Mouse (Mus musculus) hindbrain, embryonic 11.5 days (tissue): Measurements from ENCODE around the gene Clmn. TPM values are rescaled to one million over a fixed set of nuclear protein-coding genes. Genes with fewer than 3 reads are reported as not detected.
A peak's percentile ranks its signal among the peaks of the same experiment; 100 is the strongest.

ENCODE experiments used
- ATAC-seq: fragments of 200-750 bp; cut with Nextera tagmentation; 2 replicates; pipeline ENCODE4 v1.8.0; 2017; ENCODE audit warnings: mild to moderate bottlenecking, moderate TSS enrichment, moderate library complexity; ENCODE audit not compliant: low FRiP score
- DNase-seq: peaks from one replicate; pipeline ENCODE4 v3.0.0-alpha.2; 2015; ENCODE audit warnings: low spot score
- H3K27ac ChIP-seq: fragments of 300-500 bp; sonication (generic); 2 replicates; pipeline ENCODE4 v1.5.1; 2014; ENCODE audit warnings: mild to moderate bottlenecking, low read depth, low read length
- H3K27me3 ChIP-seq: fragments of 300-500 bp; sonication (generic); 2 replicates; pipeline ENCODE4 v1.6.1; 2014; ENCODE audit warnings: mild to moderate bottlenecking, low read length, moderate library complexity, mixed read lengths; ENCODE audit not compliant: control insufficient read depth, insufficient read depth
- H3K36me3 ChIP-seq: fragments of 300-500 bp; sonication (generic); 2 replicates; pipeline ENCODE4 v1.6.1; 2014; ENCODE audit warnings: mild to moderate bottlenecking, low read length, moderate library complexity, mixed read lengths; ENCODE audit not compliant: control insufficient read depth, insufficient read depth
- H3K4me1 ChIP-seq: fragments of 300-500 bp; sonication (generic); replicated peaks from 2 replicates; pipeline ENCODE4 v1.6.1; 2014; ENCODE audit warnings: low read length, mixed read lengths; ENCODE audit not compliant: control insufficient read depth, insufficient read depth
- H3K4me2 ChIP-seq: fragments of 300-500 bp; sonication (generic); replicated peaks from 2 replicates; pipeline ENCODE4 v1.6.1; 2014; ENCODE audit warnings: mild to moderate bottlenecking, low read depth, low read length
- H3K4me3 ChIP-seq: fragments of 300-500 bp; sonication (generic); 2 replicates; pipeline ENCODE4 v1.5.1; 2014; ENCODE audit warnings: low read depth, low read length
- H3K9ac ChIP-seq: fragments of 300-500 bp; sonication (generic); 2 replicates; pipeline ENCODE4 v1.6.1; 2014; ENCODE audit warnings: low read depth, low read length
- H3K9me3 ChIP-seq: fragments of 300-500 bp; sonication (generic); 2 replicates; pipeline ENCODE4 v1.6.1; 2016; ENCODE audit warnings: low read length; ENCODE audit not compliant: control insufficient read depth
- WGBS: fragments of 180-500 bp; shearing (Covaris S2); extraction: QIAGEN DNeasy Blood & Tissue Kit; methylation state at CpG from one replicate; pipeline ENCODE4 v1.1.7; 2014; 5-methylcytosine and 5-hydroxymethylcytosine counted together
- polyA plus RNA-seq: library from polyadenylated mRNA; unstranded; fragments of >200 nt; fragmentation: Nextera tagmentation; extraction: Ambion mirVana; gene quantifications from 2 replicates; pipeline ENCODE4 v1.2.1, GENCODE M21; 2014

The Clmn gene
- polyA plus RNA-seq, 1 experiment from 2014 or later: 4.3 TPM

GRCm38 (mm10) chr12:104868430-104868829 is 3.6 kb upstream of the Clmn start:
- Histone ChIP-seq H3K9ac (no peak overlapping the region), H3K27me3 (no peaks in the 10 kb centered on the region), H3K4me3 (no peak overlapping the region), H3K36me3 (no peaks in the 10 kb centered on the region), H3K4me2 (no peak overlapping the region), H3K27ac (no peak overlapping the region), H3K4me1 (no peaks in the 10 kb centered on the region), H3K9me3 (no peaks in the 10 kb centered on the region)
- no peak for DNase-seq
- WGBS: 97% methylated on average over 3 of the region's 3 CpGs
- no peak for ATAC-seq

DNA sequence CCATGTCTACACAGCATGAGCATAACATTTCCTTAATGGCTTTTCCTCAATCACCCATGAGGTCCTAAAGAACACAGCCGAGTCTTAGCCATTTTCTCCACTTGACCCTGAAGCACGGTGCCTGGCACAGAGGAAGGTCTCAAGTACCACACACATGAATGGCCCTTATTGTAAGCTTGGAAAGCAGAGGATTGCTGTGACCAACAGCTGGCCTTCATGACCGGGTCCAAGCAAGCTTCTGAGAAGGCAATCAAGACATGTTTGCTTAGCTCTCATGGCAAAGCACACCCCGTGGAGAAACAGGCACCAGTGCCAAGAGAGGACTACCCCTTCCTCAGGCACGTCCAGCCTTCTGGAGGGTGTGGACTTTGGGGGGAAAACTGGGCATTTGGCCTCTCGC is 3.0 kb upstream of the Clmn start:
- no peaks in the 10 kb centered on the region for H3K36me3 ChIP-seq
- WGBS: 88% methylated on average over 6 of the region's 6 CpGs
- H3K9ac ChIP-seq: no peak overlapping the region
- H3K27me3 ChIP-seq: no peaks in the 10 kb centered on the region
- no peak for ATAC-seq
- H3K4me1 ChIP-seq: no peaks in the 10 kb centered on the region
- no peak overlapping the region for H3K4me2 ChIP-seq
- H3K4me3 ChIP-seq: no peak overlapping the region
- no peak overlapping the region for H3K27ac ChIP-seq
- no peaks in the 10 kb centered on the region for H3K9me3 ChIP-seq
- DNase-seq: no peak

DNA sequence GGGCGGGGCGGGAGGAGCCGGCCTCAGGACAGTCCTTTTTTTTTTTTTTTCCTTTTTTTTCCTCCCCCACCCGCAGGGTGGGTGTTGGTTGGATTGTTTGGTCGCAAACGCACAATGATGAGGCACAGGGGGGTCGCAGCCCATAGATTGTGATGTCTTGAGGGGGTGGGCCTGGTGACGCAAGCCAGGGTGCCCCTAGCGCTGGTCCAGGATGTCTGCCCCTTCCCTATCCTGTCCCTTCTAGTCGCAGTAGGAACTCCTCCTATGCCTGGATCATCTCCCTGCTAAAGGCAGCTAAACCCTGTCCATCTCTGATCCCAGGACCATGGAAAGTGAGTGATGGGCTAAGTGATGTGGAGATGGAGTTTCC is 275 bp upstream of the Clmn start:
- no peaks in the 10 kb centered on the region for H3K36me3 ChIP-seq
- peak; percentile 80 for ATAC-seq
- no peak overlapping the region for H3K27ac ChIP-seq
- H3K4me1 ChIP-seq: no peaks in the 10 kb centered on the region
- peak overlapping the region; percentile 95 for H3K4me2 ChIP-seq
- DNase-seq: no peak
- H3K9me3 ChIP-seq: no peaks in the 10 kb centered on the region
- H3K27me3 ChIP-seq: no peaks in the 10 kb centered on the region
- 0% methylated on average over 6 of the region's 10 CpGs for WGBS
- peak overlapping the region; percentile 82 for H3K4me3 ChIP-seq
- peak overlapping the region; percentile 80 for H3K9ac ChIP-seq

- H3K4me2 ChIP-seq: peak overlapping the region; percentile 7
- no peak for DNase-seq
- H3K9me3 ChIP-seq: no peaks in the 10 kb centered on the region
- H3K4me1 ChIP-seq: no peaks in the 10 kb centered on the region
- no peak overlapping the region for H3K4me3 ChIP-seq
- no peaks in the 10 kb centered on the region for H3K27me3 ChIP-seq
- no peak for ATAC-seq
- 82% methylated on average over 7 of the region's 7 CpGs for WGBS
- no peak overlapping the region for H3K9ac ChIP-seq
- H3K36me3 ChIP-seq: no peaks in the 10 kb centered on the region
- no peak overlapping the region for H3K27ac ChIP-seq
Observed at GRCm38 (mm10) chr12:104863653-104864052, 1.2 kb downstream of the Clmn start.

- no peaks in the 10 kb centered on the region for H3K27me3 ChIP-seq
- no peaks in the 10 kb centered on the region for H3K36me3 ChIP-seq
- no peak overlapping the region for H3K4me3 ChIP-seq
- 86% methylated on average over 7 of the region's 7 CpGs for WGBS
- no peaks in the 10 kb centered on the region for H3K9me3 ChIP-seq
- H3K4me1 ChIP-seq: no peaks in the 10 kb centered on the region
- DNase-seq (no peak), ATAC-seq (no peak)
- no peak overlapping the region for H3K9ac ChIP-seq
- no peak overlapping the region for H3K27ac ChIP-seq
- H3K4me2 ChIP-seq: no peak overlapping the region
Observed at GRCm38 (mm10) chr12:104859140-104859539, 5.7 kb downstream of the Clmn start.

DNA sequence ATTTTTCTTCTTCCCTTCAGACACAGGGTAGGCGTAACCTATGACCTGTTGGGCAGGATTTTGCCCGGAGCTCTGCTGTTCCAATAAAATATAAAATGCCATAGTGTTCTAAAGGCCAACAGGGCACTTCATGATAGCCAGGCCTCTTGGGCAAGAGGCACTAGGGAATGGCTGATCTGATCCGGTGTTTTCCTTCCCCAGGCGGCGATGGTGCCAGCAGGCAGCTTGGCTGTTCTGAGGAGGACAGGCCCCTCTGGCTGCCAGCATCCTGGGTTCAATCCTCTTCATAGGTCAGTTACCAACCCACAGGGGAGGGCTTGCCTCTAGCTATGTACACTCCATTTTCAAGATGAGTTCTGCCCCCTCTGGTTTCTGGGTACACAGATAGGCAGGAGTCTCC is 6.1 kb downstream of the Clmn start:
- Histone ChIP-seq H3K9ac (no peak overlapping the region), H3K9me3 (no peaks in the 10 kb centered on the region), H3K27ac (no peak overlapping the region), H3K36me3 (no peaks in the 10 kb centered on the region), H3K4me2 (no peak overlapping the region), H3K4me3 (no peak overlapping the region), H3K27me3 (no peaks in the 10 kb centered on the region), H3K4me1 (no peaks in the 10 kb centered on the region)
- ATAC-seq: no peak
- DNase-seq: no peak
- 63% methylated on average over 5 of the region's 5 CpGs for WGBS

- H3K9me3 ChIP-seq: no peaks in the 10 kb centered on the region
- no peak overlapping the region for H3K27ac ChIP-seq
- DNase-seq: no peak
- no peaks in the 10 kb centered on the region for H3K4me1 ChIP-seq
- no peaks in the 10 kb centered on the region for H3K36me3 ChIP-seq
- H3K4me3 ChIP-seq: no peak overlapping the region
- no peak for ATAC-seq
- no peak overlapping the region for H3K4me2 ChIP-seq
- H3K27me3 ChIP-seq: no peaks in the 10 kb centered on the region
- WGBS: 84% methylated on average over 10 of the region's 10 CpGs
- no peak overlapping the region for H3K9ac ChIP-seq
Observed at GRCm38 (mm10) chr12:104857614-104858013, 7.3 kb downstream of the Clmn start.

DNA sequence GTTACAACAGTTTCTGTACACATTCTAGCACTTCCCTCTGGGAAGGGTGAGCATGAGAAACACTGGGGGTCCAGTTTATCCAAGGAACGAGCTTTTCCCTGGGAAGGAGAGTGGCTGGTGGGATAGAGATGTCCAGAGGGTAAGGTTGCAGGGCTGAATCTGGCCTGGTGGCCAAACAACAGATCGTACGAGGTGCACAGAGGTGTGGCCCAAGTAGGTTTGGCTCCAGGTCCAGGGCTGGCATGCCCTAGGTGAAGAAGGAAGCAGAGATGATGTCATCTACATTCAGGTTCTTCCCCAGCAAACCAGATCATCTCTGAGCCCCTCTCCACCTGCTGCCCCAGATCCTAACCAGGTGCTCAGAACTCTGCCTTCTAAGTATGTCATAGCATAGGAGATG is 8.3 kb downstream of the Clmn start:
- no peak for DNase-seq
- ATAC-seq: no peak
- 83% methylated on average over 3 of the region's 3 CpGs for WGBS

DNA sequence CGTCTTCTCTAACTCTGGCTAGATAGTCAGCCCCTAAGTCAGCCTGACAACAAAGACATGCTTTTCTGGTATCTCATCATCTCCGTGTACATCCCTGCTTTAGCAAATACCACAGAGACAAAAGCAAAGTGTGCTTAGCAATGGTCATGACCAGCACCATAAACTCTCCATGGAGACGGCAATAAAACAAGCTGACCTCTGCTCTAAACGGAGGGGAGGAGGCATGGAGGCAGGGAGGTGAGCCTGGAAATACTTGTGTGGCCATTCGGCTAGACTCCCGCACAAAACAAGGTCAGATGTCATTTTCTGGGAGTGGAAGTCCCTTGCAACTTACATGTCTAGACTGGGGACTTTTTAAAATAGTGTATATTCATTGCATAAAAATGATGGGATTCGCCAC is 9.3 kb downstream of the Clmn start:
- Histone ChIP-seq H3K36me3 (no peaks in the 10 kb centered on the region), H3K27ac (no peak overlapping the region), H3K9me3 (no peaks in the 10 kb centered on the region), H3K4me1 (no peaks in the 10 kb centered on the region), H3K9ac (no peak overlapping the region), H3K4me3 (no peak overlapping the region), H3K4me2 (no peak overlapping the region), H3K27me3 (no peaks in the 10 kb centered on the region)
- 72% methylated on average over 7 of the region's 7 CpGs for WGBS
- DNase-seq (no peak), ATAC-seq (no peak)

More for the DNA sequence above, 8.3 kb downstream of the Clmn start:
- H3K27me3 ChIP-seq: no peaks in the 10 kb centered on the region
- H3K9ac ChIP-seq: no peak overlapping the region
- H3K4me3 ChIP-seq: no peak overlapping the region
- H3K4me1 ChIP-seq: no peaks in the 10 kb centered on the region
- no peaks in the 10 kb centered on the region for H3K36me3 ChIP-seq
- H3K4me2 ChIP-seq: no peak overlapping the region
- no peaks in the 10 kb centered on the region for H3K9me3 ChIP-seq
- no peak overlapping the region for H3K27ac ChIP-seq
